Mouse (Mus musculus): ENCODE data around the gene Ptgir. TPM values are rescaled to one million over a fixed set of nuclear protein-coding genes. Genes with fewer than 3 reads are reported as not detected.

Gene Ptgir
- polyA plus RNA-seq, 1 experiment from 2014 or later = 0.19 TPM

DNA sequence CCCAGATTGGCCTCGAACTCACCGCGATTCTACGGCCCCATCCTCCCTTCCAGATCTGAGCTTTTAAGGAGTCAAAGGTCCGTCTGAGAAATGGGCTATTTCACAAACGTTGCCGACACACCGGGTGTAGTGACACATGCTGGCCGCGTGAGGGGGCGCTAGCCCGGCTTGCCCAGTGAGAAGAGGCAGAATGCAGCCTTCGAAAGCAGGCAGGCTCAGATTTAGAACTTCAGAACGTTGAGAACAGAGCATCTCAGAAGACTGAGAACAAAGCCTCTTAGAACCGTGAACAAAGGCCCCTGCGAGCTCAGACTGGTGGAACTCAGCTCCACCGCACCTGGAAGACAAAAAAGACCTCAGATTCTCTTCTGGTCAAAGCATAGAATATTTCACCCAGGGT lies 32.1 kb upstream of the Ptgir start:
- peak overlapping the region; percentile 23; the same call in 1 of the 2 replicates for H3K9ac ChIP-seq (ENCODE audit: low read depth, low read length)

DNA sequence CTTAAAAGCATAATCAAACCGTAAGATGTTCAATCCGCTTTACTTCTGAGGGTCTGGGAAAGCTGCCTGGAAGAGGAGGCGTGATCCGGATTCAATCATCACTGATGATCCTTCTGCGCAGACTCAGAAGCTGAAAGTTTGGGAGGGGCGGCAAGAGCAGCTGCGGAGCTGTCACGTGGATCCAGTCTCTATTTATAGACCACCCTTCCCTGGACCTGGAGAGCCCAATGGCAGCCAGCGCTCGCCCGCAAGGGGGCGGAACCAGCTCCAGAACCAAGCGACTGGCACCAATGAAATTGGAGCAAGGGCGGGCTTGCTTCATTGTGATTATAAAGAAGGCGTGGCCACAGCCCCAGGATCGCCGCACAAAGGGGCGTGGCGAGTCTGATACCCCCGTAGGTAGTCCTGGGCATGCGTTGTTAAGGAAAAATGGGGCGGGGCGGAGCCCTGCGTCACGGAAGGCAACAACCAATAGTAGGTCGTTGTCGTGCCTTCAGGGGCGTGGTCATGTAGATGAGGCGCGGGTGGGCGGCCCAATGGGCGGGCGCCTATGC lies 31.5 kb upstream of the Ptgir start:
- Histone ChIP-seq H3K9ac (ENCODE audit: low read depth, low read length) (peak overlapping the region; percentile 23; the same call in 1 of the 2 replicates), H3K27ac (ENCODE audit: low read depth, low read length) (peak overlapping the region; percentile 89), H3K27me3 (ENCODE audit: control insufficient read depth, insufficient read depth, low read length) (no peaks in the 10 kb centered on the region), H3K9me3 (replicated peaks; ENCODE audit: control insufficient read depth, low read length) (no peaks in the 10 kb centered on the region), H3K36me3 (ENCODE audit: control insufficient read depth, insufficient read depth, low read length) (peaks cover 4% of the 10 kb centered on the region; the same call in 1 of the 2 replicates), H3K4me2 (peak overlapping the region; percentile 66), H3K4me1 (ENCODE audit: control insufficient read depth, insufficient read depth, low read length) (peaks cover 11% of the 10 kb centered on the region), H3K4me3 (ENCODE audit: low read depth, low read length) (peak overlapping the region; percentile 82)
- ATAC-seq (replicated peaks; ENCODE audit: insufficient number of reproducible peaks, low FRiP score, low TSS enrichment) = peak; percentile 96
- WGBS (ENCODE audit: insufficient replicate concordance) = under 1% methylated on average over 32 of the region's 33 CpGs

More for the DNA sequence above, 32.1 kb upstream of the Ptgir start:
- Histone ChIP-seq H3K36me3 (ENCODE audit: control insufficient read depth, insufficient read depth, low read length) (peaks cover 4% of the 10 kb centered on the region; the same call in 1 of the 2 replicates), H3K4me3 (ENCODE audit: low read depth, low read length) (peak overlapping the region; percentile 82), H3K27me3 (ENCODE audit: control insufficient read depth, insufficient read depth, low read length) (no peaks in the 10 kb centered on the region), H3K4me2 (peak overlapping the region; percentile 66), H3K9me3 (replicated peaks; ENCODE audit: control insufficient read depth, low read length) (no peaks in the 10 kb centered on the region), H3K4me1 (ENCODE audit: control insufficient read depth, insufficient read depth, low read length) (peaks cover 10% of the 10 kb centered on the region; the same call in 1 of the 2 replicates), H3K27ac (ENCODE audit: low read depth, low read length) (peak overlapping the region; percentile 89)
- WGBS (ENCODE audit: insufficient replicate concordance) = 3% methylated on average over 17 of the region's 17 CpGs
- no peak for ATAC-seq (replicated peaks; ENCODE audit: insufficient number of reproducible peaks, low FRiP score, low TSS enrichment)

DNA sequence AGATGAGACGGTGACA lies 31.2 kb upstream of the Ptgir start, which contains the start of gene Dact3:
TSS of gene Dact3 (plus strand) at position 8 of the 16 bp plus-strand sequence.
- Histone ChIP-seq H3K9me3 (replicated peaks; ENCODE audit: control insufficient read depth, low read length) (no peaks in the 10 kb centered on the region), H3K27ac (ENCODE audit: low read depth, low read length) (peak within 1 kb of the TSS; percentile 89), H3K4me2 (peak within 1 kb of the TSS; percentile 66), H3K36me3 (ENCODE audit: control insufficient read depth, insufficient read depth, low read length) (peaks cover 2% of the 10 kb centered on the region; the same call in 1 of the 2 replicates), H3K4me3 (ENCODE audit: low read depth, low read length) (peak within 1 kb of the TSS; percentile 82), H3K4me1 (ENCODE audit: control insufficient read depth, insufficient read depth, low read length) (peaks cover 14% of the 10 kb centered on the region), H3K9ac (ENCODE audit: low read depth, low read length) (peak within 1 kb of the TSS; percentile 90), H3K27me3 (ENCODE audit: control insufficient read depth, insufficient read depth, low read length) (no peaks in the 10 kb centered on the region)
- 0% methylated on average over 1 of the region's 1 CpGs for WGBS (ENCODE audit: insufficient replicate concordance)
- ATAC-seq (replicated peaks; ENCODE audit: insufficient number of reproducible peaks, low FRiP score, low TSS enrichment) = no peak

DNA sequence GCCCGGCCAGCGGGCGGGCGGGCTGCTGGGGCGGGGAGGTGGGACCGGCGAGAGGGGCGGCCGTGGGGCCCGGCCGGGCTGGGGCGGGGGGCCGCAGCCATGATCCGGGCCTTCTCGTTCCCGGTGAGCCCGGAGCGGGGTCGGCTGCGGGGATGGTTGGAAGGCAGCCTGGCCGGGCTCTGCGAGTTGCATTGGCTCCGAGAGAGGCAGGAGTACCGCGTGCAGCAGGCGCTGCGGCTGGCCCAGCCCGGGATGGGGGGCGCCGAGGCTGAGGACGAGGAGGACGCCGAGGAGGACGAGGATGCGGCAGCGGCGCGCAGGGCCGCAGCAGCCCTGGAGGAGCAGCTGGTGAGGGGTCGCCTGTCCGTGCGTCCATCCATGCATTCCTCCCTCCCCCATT lies 31.0 kb upstream of the Ptgir start:
- H3K27me3 ChIP-seq (ENCODE audit: control insufficient read depth, insufficient read depth, low read length) = no peaks in the 10 kb centered on the region
- ATAC-seq (replicated peaks; ENCODE audit: insufficient number of reproducible peaks, low FRiP score, low TSS enrichment) = no peak
- under 1% methylated on average over 33 of the region's 42 CpGs for WGBS (ENCODE audit: insufficient replicate concordance)

DNA sequence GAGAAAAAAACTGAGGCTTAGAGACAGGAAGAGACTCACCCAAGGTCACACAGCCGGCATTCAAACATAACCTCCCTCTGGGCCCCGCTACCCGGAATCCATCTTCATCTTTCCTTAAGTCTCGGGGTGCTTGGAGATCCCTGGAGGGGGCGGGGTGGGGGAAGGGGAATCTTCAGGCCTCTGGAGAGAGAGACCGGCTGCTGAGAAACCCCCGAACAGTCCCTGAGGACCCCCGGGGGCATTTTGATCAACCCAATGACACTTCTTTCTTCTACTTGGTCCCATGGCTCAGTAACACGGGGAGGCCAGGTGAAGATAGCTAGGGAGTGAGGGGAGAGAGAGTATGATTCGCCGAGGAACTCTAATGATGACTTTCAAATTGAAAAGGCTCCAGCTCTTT lies 30.3 kb upstream of the Ptgir start:
- H3K9me3 ChIP-seq (replicated peaks; ENCODE audit: control insufficient read depth, low read length) = no peaks in the 10 kb centered on the region
- H3K9ac ChIP-seq (ENCODE audit: low read depth, low read length) = peak overlapping the region; percentile 90
- no peaks in the 10 kb centered on the region for H3K27me3 ChIP-seq (ENCODE audit: control insufficient read depth, insufficient read depth, low read length)
- peak overlapping the region; percentile 86 for H3K27ac ChIP-seq (ENCODE audit: low read depth, low read length)
- no peak for ATAC-seq (replicated peaks; ENCODE audit: insufficient number of reproducible peaks, low FRiP score, low TSS enrichment)
- H3K4me1 ChIP-seq (ENCODE audit: control insufficient read depth, insufficient read depth, low read length) = peaks cover 23% of the 10 kb centered on the region
- peaks cover under 1% of the 10 kb centered on the region for H3K36me3 ChIP-seq (ENCODE audit: control insufficient read depth, insufficient read depth, low read length)
- peak overlapping the region; percentile 82 for H3K4me3 ChIP-seq (ENCODE audit: low read depth, low read length)
- peak overlapping the region; percentile 66 for H3K4me2 ChIP-seq
- WGBS (ENCODE audit: insufficient replicate concordance) = 3% methylated on average over 11 of the region's 11 CpGs

More for the DNA sequence above, 31.0 kb upstream of the Ptgir start:
- Histone ChIP-seq H3K4me2 (peak overlapping the region; percentile 66), H3K9me3 (replicated peaks; ENCODE audit: control insufficient read depth, low read length) (no peaks in the 10 kb centered on the region), H3K27ac (ENCODE audit: low read depth, low read length) (peak overlapping the region; percentile 86), H3K4me3 (ENCODE audit: low read depth, low read length) (peak overlapping the region; percentile 82), H3K4me1 (ENCODE audit: control insufficient read depth, insufficient read depth, low read length) (peaks cover 16% of the 10 kb centered on the region), H3K9ac (ENCODE audit: low read depth, low read length) (peak overlapping the region; percentile 90), H3K36me3 (ENCODE audit: control insufficient read depth, insufficient read depth, low read length) (peaks cover under 1% of the 10 kb centered on the region; the same call in 1 of the 2 replicates)

DNA sequence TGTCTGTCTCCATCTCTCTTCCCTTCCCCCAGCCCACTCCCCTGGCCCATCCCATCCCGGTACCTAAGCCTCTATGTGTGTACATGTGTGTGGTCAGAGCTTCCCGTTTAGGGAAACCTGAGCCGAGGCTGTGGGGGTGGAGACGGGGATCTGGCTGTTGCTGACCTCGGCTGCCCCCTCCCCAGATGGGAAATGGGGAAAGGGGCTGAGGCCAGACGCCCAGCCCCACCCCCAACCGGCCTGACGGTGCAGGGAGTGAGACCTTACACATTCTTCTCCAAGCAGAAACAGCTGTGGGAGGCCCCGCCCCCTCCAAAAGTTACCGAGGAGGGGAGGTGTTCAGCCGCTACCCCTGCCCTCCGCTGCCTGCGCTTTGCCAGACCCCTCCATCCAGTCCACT lies 29.7 kb upstream of the Ptgir start:
- 0 out of 2 replicates have a peak, but pooled peaks have one; percentile 1 for ATAC-seq (replicated peaks; ENCODE audit: insufficient number of reproducible peaks, low FRiP score, low TSS enrichment)
- H3K27ac ChIP-seq (ENCODE audit: low read depth, low read length) = peak overlapping the region; percentile 86
- 2% methylated on average over 13 of the region's 13 CpGs for WGBS (ENCODE audit: insufficient replicate concordance)

DNA sequence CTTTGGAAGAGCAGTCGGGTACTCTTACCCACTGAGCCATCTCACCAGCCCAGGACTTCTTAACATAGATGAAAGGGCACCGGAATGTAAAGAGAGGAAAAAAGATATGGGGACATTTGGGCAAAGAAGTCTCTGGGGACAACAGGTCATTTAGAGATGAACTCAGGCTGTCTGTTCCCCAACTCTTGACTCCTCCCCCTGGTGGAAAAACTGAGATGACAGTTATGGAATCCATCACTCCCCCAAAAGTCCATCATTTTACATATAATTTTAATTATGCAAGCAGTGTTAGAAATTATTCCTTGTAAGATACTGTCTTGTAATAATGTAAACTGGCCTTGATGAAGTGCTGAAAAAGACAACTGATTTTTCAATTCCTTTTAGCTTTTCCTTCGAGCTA lies 28.6 kb upstream of the Ptgir start:
- H3K4me3 ChIP-seq (ENCODE audit: low read depth, low read length) = no peak overlapping the region
- no peak overlapping the region; the same call in 1 of the 2 replicates for H3K4me2 ChIP-seq
- no peak overlapping the region for H3K9ac ChIP-seq (ENCODE audit: low read depth, low read length)
- WGBS (ENCODE audit: insufficient replicate concordance) = 72% methylated on average over 3 of the region's 3 CpGs
- no peak overlapping the region for H3K27ac ChIP-seq (ENCODE audit: low read depth, low read length)
- H3K4me1 ChIP-seq (ENCODE audit: control insufficient read depth, insufficient read depth, low read length) = peaks cover 32% of the 10 kb centered on the region
- H3K36me3 ChIP-seq (ENCODE audit: control insufficient read depth, insufficient read depth, low read length) = peaks cover 12% of the 10 kb centered on the region
- H3K9me3 ChIP-seq (replicated peaks; ENCODE audit: control insufficient read depth, low read length) = 0 out of 2 replicates have a peak, but pooled peaks cover 4% of the 10 kb centered on the region
- no peak for ATAC-seq (replicated peaks; ENCODE audit: insufficient number of reproducible peaks, low FRiP score, low TSS enrichment)
- no peaks in the 10 kb centered on the region for H3K27me3 ChIP-seq (ENCODE audit: control insufficient read depth, insufficient read depth, low read length)

More for the DNA sequence above, 29.7 kb upstream of the Ptgir start:
- peaks cover 26% of the 10 kb centered on the region for H3K4me1 ChIP-seq (ENCODE audit: control insufficient read depth, insufficient read depth, low read length)
- no peaks in the 10 kb centered on the region for H3K9me3 ChIP-seq (replicated peaks; ENCODE audit: control insufficient read depth, low read length)
- H3K4me2 ChIP-seq = peak overlapping the region; percentile 66
- H3K4me3 ChIP-seq (ENCODE audit: low read depth, low read length) = peak overlapping the region; percentile 82
- H3K27me3 ChIP-seq (ENCODE audit: control insufficient read depth, insufficient read depth, low read length) = no peaks in the 10 kb centered on the region
- H3K36me3 ChIP-seq (ENCODE audit: control insufficient read depth, insufficient read depth, low read length) = peaks cover 6% of the 10 kb centered on the region
- peak overlapping the region; percentile 90 for H3K9ac ChIP-seq (ENCODE audit: low read depth, low read length)

DNA sequence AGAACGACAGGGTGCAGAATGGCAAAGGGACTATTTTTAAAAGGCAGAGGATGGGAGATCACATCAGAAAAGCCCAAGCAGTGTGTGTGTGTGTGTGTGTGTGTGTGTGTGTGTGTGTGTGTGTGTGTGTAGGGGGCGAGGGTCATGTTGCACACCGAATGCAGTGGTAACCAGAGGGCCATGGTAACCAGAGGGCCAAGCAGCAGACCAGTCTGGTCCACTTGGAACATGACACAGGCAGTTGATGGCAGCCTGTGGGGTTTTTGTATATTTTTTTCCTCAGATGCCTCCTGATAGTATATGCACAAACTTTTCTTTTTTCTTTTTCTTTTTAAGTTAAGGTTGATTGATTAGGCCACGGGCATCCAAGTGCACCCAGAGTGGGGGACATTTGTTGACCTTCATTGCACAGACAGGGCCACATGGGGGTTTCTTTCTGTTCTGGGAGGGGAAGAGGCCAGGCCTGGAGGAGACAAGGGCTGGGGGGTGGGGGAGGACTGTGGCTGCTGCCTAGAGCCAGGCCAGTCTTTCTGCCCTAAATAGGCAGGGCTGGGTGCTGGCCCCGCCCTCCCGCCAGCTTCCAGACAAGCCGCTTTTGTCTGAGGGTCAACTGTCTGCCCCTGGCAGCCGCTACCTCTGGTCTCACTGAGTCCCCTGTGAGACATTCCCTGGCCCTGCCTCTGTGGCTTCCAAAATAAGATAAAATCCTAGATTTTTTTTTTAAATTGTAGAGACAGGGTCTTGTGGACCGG lies 26.3 kb upstream of the Ptgir start:
- Histone ChIP-seq H3K9ac (ENCODE audit: low read depth, low read length) (peak overlapping the region; percentile 67; the same call in 1 of the 2 replicates), H3K4me2 (peak overlapping the region; percentile 38), H3K9me3 (replicated peaks; ENCODE audit: control insufficient read depth, low read length) (peaks cover 5% of the 10 kb centered on the region; the same call in 1 of the 2 replicates), H3K36me3 (ENCODE audit: control insufficient read depth, insufficient read depth, low read length) (peaks cover 26% of the 10 kb centered on the region), H3K27me3 (ENCODE audit: control insufficient read depth, insufficient read depth, low read length) (peaks cover 6% of the 10 kb centered on the region), H3K4me3 (ENCODE audit: low read depth, low read length) (peak overlapping the region; percentile 5; the same call in 1 of the 2 replicates), H3K27ac (ENCODE audit: low read depth, low read length) (peak overlapping the region; percentile 98), H3K4me1 (ENCODE audit: control insufficient read depth, insufficient read depth, low read length) (peaks cover 34% of the 10 kb centered on the region)
- ATAC-seq (replicated peaks; ENCODE audit: insufficient number of reproducible peaks, low FRiP score, low TSS enrichment) = peak; percentile 43; the same call in 1 of the 2 replicates
- WGBS (ENCODE audit: insufficient replicate concordance) = 16% methylated on average over 9 of the region's 9 CpGs
